Mouse (Mus musculus) layer of hippocampus, adult 2 months (tissue): ENCODE results near the gene Slc37a1. TPM values are rescaled to one million over a fixed set of nuclear protein-coding genes. Genes with fewer than 3 reads are reported as not detected.

Source experiments
- DNase-seq, 2 experiments: peaks; one replicate each; pipeline ENCODE4 v3.0.0; 2022; ENCODE audit warnings: low spot score in 2 of 2
- H3K27ac ChIP-seq: fragments of 200-600 bp; 2 replicates; pipeline ENCODE4 v1.8.1; 2022
- H3K4me3 ChIP-seq: fragments of 200-600 bp; 2 replicates; pipeline ENCODE4 v1.8.1; 2022; ENCODE audit warnings: mild to moderate bottlenecking
- CTCF ChIP-seq: fragments of 200-600 bp; conservative IDR thresholded peaks from 2 replicates; pipeline ENCODE4 v1.8.1; 2022; ENCODE audit warnings: antibody characterized with exemption, mild to moderate bottlenecking, moderate library complexity
- total RNA-seq, 2 experiments: library from RNA; stranded (reverse); gene quantifications; 2 replicates each; pipeline ENCODE4 v1.2.3; 2021

Gene Slc37a1
- total RNA-seq, 2 experiments from 2014 or later: 8.4 to 11.5 TPM

GRCm38 (mm10) chr17:31318906-31319767 is 32.5 kb downstream of the Slc37a1 start:
- Histone ChIP-seq H3K27ac (no peak overlapping the region), H3K4me3 (no peak overlapping the region)
- no peak for TF ChIP-seq CTCF
- no peak for DNase-seq

- Histone ChIP-seq H3K27ac (peak overlapping the region; percentile 65), H3K4me3 (no peak overlapping the region)
- DNase-seq: peak; percentile 73 to 78
- TF ChIP-seq CTCF: no peak
These were observed 34.8 kb downstream of the Slc37a1 start for GRCm38 (mm10) chr17:31321425-31321824.

- Histone ChIP-seq H3K4me3 (no peak overlapping the region), H3K27ac (no peak overlapping the region)
- no peak for DNase-seq
- no peak for TF ChIP-seq CTCF
These were observed 35.9 kb downstream of the Slc37a1 start for GRCm38 (mm10) chr17:31322446-31322845.

GRCm38 (mm10) chr17:31323379-31323778 is 36.8 kb downstream of the Slc37a1 start:
- Histone ChIP-seq H3K4me3 (no peak overlapping the region), H3K27ac (no peak overlapping the region)
- TF ChIP-seq CTCF: no peak
- no peak for DNase-seq

GRCm38 (mm10) chr17:31324227-31324626 is 37.6 kb downstream of the Slc37a1 start:
- Histone ChIP-seq H3K4me3 (no peak overlapping the region), H3K27ac (no peak overlapping the region)
- DNase-seq: peak; percentile 21 to 36
- TF ChIP-seq CTCF: no peak

GRCm38 (mm10) chr17:31325451-31326219 is 39.0 kb downstream of the Slc37a1 start:
- TF ChIP-seq CTCF: peak; percentile 76
- peak in 1 of 2 experiments; percentile 56 for DNase-seq
- Histone ChIP-seq H3K4me3 (no peak overlapping the region), H3K27ac (no peak overlapping the region)

GRCm38 (mm10) chr17:31326220-31326852 is 39.7 kb downstream of the Slc37a1 start:
- Histone ChIP-seq H3K4me3 (no peak overlapping the region), H3K27ac (no peak overlapping the region)
- no peak for DNase-seq
- no peak for TF ChIP-seq CTCF

- Histone ChIP-seq H3K4me3 (no peak overlapping the region), H3K27ac (no peak overlapping the region)
- no peak for DNase-seq
- peak; percentile 32; the same call in 1 of the 2 replicates for TF ChIP-seq CTCF
These were observed 41.9 kb downstream of the Slc37a1 start for GRCm38 (mm10) chr17:31328466-31328865.

GRCm38 (mm10) chr17:31330622-31331021 is 44.0 kb downstream of the Slc37a1 start:
- Histone ChIP-seq H3K27ac (no peak overlapping the region), H3K4me3 (no peak overlapping the region)
- DNase-seq: peak; percentile 38 to 68
- TF ChIP-seq CTCF: peak; percentile 83

GRCm38 (mm10) chr17:31331273-31331672 is 44.7 kb downstream of the Slc37a1 start:
- DNase-seq: no peak
- Histone ChIP-seq H3K27ac (no peak overlapping the region), H3K4me3 (no peak overlapping the region)
- peak; percentile 55 for TF ChIP-seq CTCF

GRCm38 (mm10) chr17:31331920-31332319 is 45.3 kb downstream of the Slc37a1 start:
- H3K4me3 ChIP-seq: no peak overlapping the region
- TF ChIP-seq CTCF: no peak
- DNase-seq: no peak
- no peak overlapping the region for H3K27ac ChIP-seq

- Histone ChIP-seq H3K4me3 (no peak overlapping the region), H3K27ac (no peak overlapping the region)
- DNase-seq: no peak
- peak; percentile 86 for TF ChIP-seq CTCF
These were observed 45.7 kb downstream of the Slc37a1 start for GRCm38 (mm10) chr17:31332333-31332732.
